Mouse (Mus musculus) monocyte, adult 5-6 weeks (primary cell): Measurements from ENCODE around the gene Mpig6b. TPM values are rescaled to one million over a fixed set of nuclear protein-coding genes. Genes with fewer than 3 reads are reported as not detected.
"Not testable (repeated sequence)": the region's sequence is repeated elsewhere in the genome, so short reads cannot be mapped to it uniquely, and the experiment has no call there.

Source experiments
- ATAC-seq: fragments of 153-309, 156-312 bp; replicated peaks from 2 replicates; pipeline ENCODE4 v1.8.0; 2017; ENCODE audit warnings: mild to moderate bottlenecking; ENCODE audit not compliant: low TSS enrichment, insufficient number of reproducible peaks, severe bottlenecking, poor library complexity, low FRiP score
- total RNA-seq: library from RNA; stranded (forward); fragments of 200-1000, 200-491, 200-594 nt; gene quantifications from 3 replicates; pipeline ENCODE4 v1.2.3, GENCODE M21; 2017

Gene Mpig6b
- total RNA-seq, 1 experiment from 2014 or later = 0.57 TPM

- peak; percentile 81 for ATAC-seq
Observed at GRCm38 (mm10) chr17:35046681-35047455, 19.1 kb downstream of the Mpig6b start, which contains the start of gene Msh5. TSS of gene Msh5 (minus strand) at chr17:35046745.

GRCm38 (mm10) chr17:35045807-35046680, 19.9 kb downstream of the Mpig6b start:
- no peak for ATAC-seq

- ATAC-seq = no peak
Observed at GRCm38 (mm10) chr17:35044904-35045806, 20.8 kb downstream of the Mpig6b start.

GRCm38 (mm10) chr17:35043794-35044193, 22.2 kb downstream of the Mpig6b start:
- ATAC-seq = no peak

- no peak for ATAC-seq
Observed at GRCm38 (mm10) chr17:35039121-35039873, 26.7 kb downstream of the Mpig6b start.

GRCm38 (mm10) chr17:35034896-35035295, 31.1 kb downstream of the Mpig6b start:
- ATAC-seq = no peak

- not testable (repeated sequence) for ATAC-seq
Observed at GRCm38 (mm10) chr17:35033703-35034102, 32.3 kb downstream of the Mpig6b start.

- ATAC-seq = no peak
Observed at GRCm38 (mm10) chr17:35032323-35032870, 33.6 kb downstream of the Mpig6b start.

- no peak for ATAC-seq
Observed at GRCm38 (mm10) chr17:35031880-35032279, 34.1 kb downstream of the Mpig6b start.

GRCm38 (mm10) chr17:35031272-35031671, 34.7 kb downstream of the Mpig6b start:
- ATAC-seq = no peak

GRCm38 (mm10) chr17:35029691-35030532, 36.1 kb downstream of the Mpig6b start:
- peak; percentile 76 for ATAC-seq

- no peak for ATAC-seq
Observed at GRCm38 (mm10) chr17:35028315-35028714, 37.7 kb downstream of the Mpig6b start.

- ATAC-seq = no peak
Observed at GRCm38 (mm10) chr17:35027277-35028068, 38.5 kb downstream of the Mpig6b start, which contains the start of gene Sapcd1. TSS of gene Sapcd1 (minus strand) at chr17:35028016.

- no peak for ATAC-seq
Observed at GRCm38 (mm10) chr17:35026206-35026605, 39.8 kb downstream of the Mpig6b start.

- ATAC-seq = no peak
Observed at GRCm38 (mm10) chr17:35024691-35025488, 41.1 kb downstream of the Mpig6b start.
